Mouse (Mus musculus) MEL (cell line): Measurements from ENCODE around the gene Prpf4b. TPM values are rescaled to one million over a fixed set of nuclear protein-coding genes. Genes with fewer than 3 reads are reported as not detected.

Experiments
- DNase-seq: peaks from one replicate; pipeline ENCODE4 v3.0.0; 2011; ENCODE audit warnings: low read depth, low spot score
- H3K27ac ChIP-seq: 2 replicates; pipeline ENCODE4 v1.5.1; 2012; ENCODE audit warnings: low read depth, mild to moderate bottlenecking, control low read depth, low read length, moderate library complexity; ENCODE audit not compliant: control insufficient read depth
- H3K27me3 ChIP-seq, 2 experiments: fragments of 150-350 bp in 1 of 2; sonication (generic) in 1 of 2; 2 replicates each; pipeline ENCODE4 v1.6.1; 2012; ENCODE audit warnings: low read length in 2 of 2, mild to moderate bottlenecking in 2 of 2, improper control_type of control experiment in 1 of 2, moderate library complexity in 1 of 2; ENCODE audit not compliant: insufficient read depth in 2 of 2, control insufficient read depth in 1 of 2
- H3K36me3 ChIP-seq, 2 experiments: 2 replicates each; pipeline ENCODE4 v1.6.1; 2012 to 2014; ENCODE audit warnings: low read length in 2 of 2, improper control_type of control experiment in 1 of 2, inconsistent platforms in 1 of 2, mild to moderate bottlenecking in 1 of 2; ENCODE audit not compliant: insufficient read depth in 2 of 2, control insufficient read depth in 1 of 2
- H3K4me1 ChIP-seq, 2 experiments: fragments of 150-350 bp in 1 of 2; sonication (generic) in 1 of 2; 2 replicates each; pipeline ENCODE4 v1.6.1; 2012; ENCODE audit warnings: low read length in 2 of 2, improper control_type of control experiment in 1 of 2, mild to moderate bottlenecking in 1 of 2; ENCODE audit not compliant: insufficient read depth in 2 of 2, control insufficient read depth in 1 of 2
- H3K4me3 ChIP-seq, 2 experiments: fragments of 150-350 bp in 1 of 2; sonication (generic) in 1 of 2; 2 replicates each; pipeline ENCODE4 v1.5.1; 2012; ENCODE audit warnings: low read depth in 2 of 2, low read length in 2 of 2, mild to moderate bottlenecking in 2 of 2, moderate library complexity in 2 of 2, control low read depth in 1 of 2, improper control_type of control experiment in 1 of 2; ENCODE audit not compliant: control insufficient read depth in 1 of 2, insufficient read depth in 1 of 2
- H3K79me2 ChIP-seq: 2 replicates; pipeline ENCODE4 v1.6.1; 2012; ENCODE audit warnings: mild to moderate bottlenecking, low read length, moderate library complexity; ENCODE audit not compliant: control insufficient read depth, poor library complexity, insufficient read depth
- H3K9ac ChIP-seq: 2 replicates; pipeline ENCODE4 v1.6.1; 2012; ENCODE audit warnings: low read depth, mild to moderate bottlenecking, control low read depth, low read length, moderate library complexity; ENCODE audit not compliant: control insufficient read depth, poor library complexity, severe bottlenecking
- H3K9me3 ChIP-seq: fragments of 150-350 bp; sonication (generic); replicated peaks from 2 replicates; pipeline ENCODE4 v1.6.1; 2012; ENCODE audit warnings: mild to moderate bottlenecking, low read length, improper control_type of control experiment, moderate library complexity; ENCODE audit not compliant: insufficient read depth
- BHLHE40 ChIP-seq: IDR thresholded peaks from 2 replicates; pipeline ENCODE4 v1.6.1; 2012; ENCODE audit warnings: low read depth, mild to moderate bottlenecking, inconsistent platforms, low read length, improper control_type of control experiment, borderline replicate concordance
- E2F4 ChIP-seq: IDR thresholded peaks from 2 replicates; pipeline ENCODE4 v1.6.1; 2011; ENCODE audit warnings: low read depth, low read length, improper control_type of control experiment, borderline replicate concordance
- ELF1 ChIP-seq: IDR thresholded peaks from 2 replicates; pipeline ENCODE4 v1.6.1; 2014; ENCODE audit warnings: low read depth, mild to moderate bottlenecking, inconsistent platforms, low read length, improper control_type of control experiment, moderate library complexity
- MAFK ChIP-seq: IDR thresholded peaks from 2 replicates; pipeline ENCODE4 v1.6.1; 2011; ENCODE audit warnings: low read depth, mild to moderate bottlenecking, low read length, improper control_type of control experiment, borderline replicate concordance
- MAX ChIP-seq: IDR thresholded peaks from 2 replicates; pipeline ENCODE4 v1.6.1; 2011; ENCODE audit warnings: low read length, improper control_type of control experiment
- MXI1 ChIP-seq: IDR thresholded peaks from 2 replicates; pipeline ENCODE4 v1.6.1; 2011; ENCODE audit warnings: mild to moderate bottlenecking, low read depth, low read length, improper control_type of control experiment
- NELFE ChIP-seq: IDR thresholded peaks from 2 replicates; pipeline ENCODE4 v1.6.1; 2011; ENCODE audit warnings: low read depth, low read length, improper control_type of control experiment
- POLR2AphosphoS5 ChIP-seq: IDR thresholded peaks from 2 replicates; pipeline ENCODE4 v1.6.1; 2012; ENCODE audit warnings: low read depth, borderline replicate concordance, mild to moderate bottlenecking, inconsistent platforms, low read length, moderate library complexity, mixed read lengths
- USF1 ChIP-seq: IDR thresholded peaks from 2 replicates; pipeline ENCODE4 v1.6.1; 2014; ENCODE audit warnings: low read depth, mild to moderate bottlenecking, inconsistent platforms, low read length, improper control_type of control experiment, moderate library complexity
- USF2 ChIP-seq, 2 experiments: IDR thresholded peaks; 2 replicates each; pipeline ENCODE4 v1.6.1; 2011 to 2012; ENCODE audit warnings: improper control_type of control experiment in 2 of 2, low read length in 2 of 2, borderline replicate concordance in 1 of 2, inconsistent platforms in 1 of 2, low read depth in 1 of 2, mild to moderate bottlenecking in 1 of 2; ENCODE audit not compliant: insufficient read depth in 1 of 2
- ZKSCAN1 ChIP-seq: IDR thresholded peaks from 2 replicates; pipeline ENCODE4 v1.6.1; 2012; ENCODE audit warnings: low read depth, mild to moderate bottlenecking, inconsistent platforms, low read length, improper control_type of control experiment, moderate library complexity
- ZMIZ1 ChIP-seq: IDR thresholded peaks from 2 replicates; pipeline ENCODE4 v1.6.1; 2012; ENCODE audit warnings: low read depth, mild to moderate bottlenecking, inconsistent platforms, low read length, improper control_type of control experiment, moderate library complexity
- polyA plus RNA-seq, 2 experiments: library from polyadenylated mRNA; stranded (reverse) in 1 of 2; unstranded in 1 of 2; fragments of >175 nt in 1 of 2; fragments of >200 nt in 1 of 2; gene quantifications; 2 replicates each; pipeline versions ENCODE4 v1.2.1 to v1.2.4; 2012; ENCODE audit warnings: low replicate concordance in 2 of 2, low read depth in 1 of 2; ENCODE audit not compliant: insufficient read length in 2 of 2, insufficient read depth in 1 of 2, missing spikeins in 1 of 2
- total RNA-seq: library from RNA; depleted of rRNA; stranded (reverse); fragments of 300-350 nt; gene quantifications from 2 replicates; pipeline ENCODE4 v1.2.3, GENCODE M21; 2012

Prpf4b gene
- total and polyA plus RNA-seq, 3 experiments = 74.9 to 88.6 TPM; not detected in 1

GRCm38 (mm10) chr13:34914614-34915013 is 39.5 kb downstream of the Prpf4b start:
- Histone ChIP-seq H3K9me3 (no peaks in the 10 kb centered on the region), H3K4me3 (no peak overlapping the region), H3K27me3 (peaks cover 1 to 4% of the 10 kb centered on the region in 2 experiments; a peak in 2 of 4 replicates), H3K36me3 (no peaks in the 10 kb centered on the region), H3K4me1 (no peaks in the 10 kb centered on the region)
- peak; percentile 19 for DNase-seq
- TF ChIP-seq ELF1 = no peak
- TF ChIP-seq USF1 = no peak
- TF ChIP-seq MXI1 = no peak
- no peak for TF ChIP-seq ZMIZ1
- TF ChIP-seq E2F4 = no peak
- no peak for TF ChIP-seq USF2 (IDR thresholded peaks at IDR 0.05; ENCODE audit: borderline replicate concordance in 1 of 2, insufficient read depth in 1 of 2, low read depth in 1 of 2, low read length in 2 of 2)
- TF ChIP-seq MAFK = no peak
- TF ChIP-seq, all 39 proteins: peak for 0
- Histone ChIP-seq H3K9ac (no peak overlapping the region), H3K27ac (no peak overlapping the region), H3K79me2 (no peaks in the 10 kb centered on the region)

DNA sequence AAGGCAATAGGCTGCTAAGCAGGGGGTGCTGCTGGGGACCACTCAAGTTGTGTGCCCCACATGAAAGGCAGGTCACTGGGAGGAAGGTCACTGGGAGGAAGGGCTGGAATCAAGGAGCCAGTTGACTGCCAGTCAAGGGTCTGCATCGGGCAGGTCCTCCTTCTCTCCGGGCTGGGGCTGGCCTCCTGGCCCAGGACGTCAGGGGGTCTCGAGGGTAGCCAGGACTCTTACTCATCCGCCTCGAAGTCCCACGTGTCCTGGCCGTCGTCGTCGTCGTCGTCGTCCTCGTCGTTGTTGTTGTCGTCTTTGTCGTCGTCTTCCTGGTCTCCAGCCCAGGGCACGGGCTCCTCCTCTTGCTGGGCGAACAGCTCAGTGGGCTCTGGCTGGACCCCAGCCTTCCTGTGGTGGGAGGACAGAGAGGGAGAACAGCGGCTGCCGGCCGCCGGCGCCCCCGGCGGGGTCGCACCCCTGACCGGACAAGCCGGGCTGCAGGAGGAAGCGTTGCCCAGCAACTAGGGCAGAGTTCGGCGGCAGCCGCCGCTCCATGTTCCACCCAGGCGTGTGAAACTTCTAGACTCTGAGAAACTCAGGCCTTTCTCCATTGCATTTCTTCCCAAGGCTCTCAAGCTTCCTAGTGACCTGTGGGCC is 41.5 kb downstream of the Prpf4b start:
- DNase-seq = no peak
- no peak overlapping the region for H3K4me3 ChIP-seq
- H3K27ac ChIP-seq = no peak overlapping the region
- no peaks in the 10 kb centered on the region for H3K9me3 ChIP-seq
- no peak overlapping the region for H3K9ac ChIP-seq
- H3K79me2 ChIP-seq = no peaks in the 10 kb centered on the region
- TF ChIP-seq ZKSCAN1 = no peak
- no peaks in the 10 kb centered on the region for H3K36me3 ChIP-seq
- no peaks in the 10 kb centered on the region for H3K4me1 ChIP-seq
- H3K27me3 ChIP-seq = peaks cover 1 to 4% of the 10 kb centered on the region in 2 experiments; a peak in 2 of 4 replicates

DNA sequence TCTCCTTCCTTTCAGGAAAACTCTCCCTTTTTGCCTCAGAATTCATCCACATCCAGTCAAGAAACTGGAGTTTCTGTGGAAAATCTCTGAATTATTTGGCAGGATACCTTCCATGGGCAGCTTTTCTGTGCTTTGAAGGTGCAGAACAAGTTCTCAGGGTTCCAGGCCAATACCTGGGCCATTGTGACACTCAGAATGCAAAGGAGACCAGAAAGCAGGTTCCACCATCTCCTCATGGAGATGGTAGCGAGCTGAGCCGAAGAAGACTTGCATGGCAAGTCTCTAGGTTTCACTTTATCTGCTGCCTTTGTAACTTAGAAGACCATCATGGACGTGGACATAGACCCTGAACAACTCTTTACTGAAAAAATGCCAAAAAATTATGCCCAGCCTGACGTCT is 49.1 kb downstream of the Prpf4b start, which contains the start of the genes Fam217a and 4933417A18Rik:
TSS of gene Fam217a (minus strand) at position 101 of the 400 bp plus-strand sequence.
TSS of gene 4933417A18Rik (plus strand) at position 200 of the 400 bp plus-strand sequence.
- H3K9me3 ChIP-seq = no peaks in the 10 kb centered on the region
- H3K79me2 ChIP-seq = no peaks in the 10 kb centered on the region
- TF ChIP-seq MAFK (no peak), POLR2AphosphoS5 (no peak), ZMIZ1 (no peak), MAX (no peak), NELFE (no peak), BHLHE40 (no peak)
- no peaks in the 10 kb centered on the region for H3K36me3 ChIP-seq
- no peak within 1 kb of the TSS for H3K9ac ChIP-seq
- no peak within 1 kb of the TSS for H3K4me3 ChIP-seq
- no peak for DNase-seq
- H3K27ac ChIP-seq = no peak within 1 kb of the TSS
- H3K27me3 ChIP-seq = peaks cover 0 to 4% of the 10 kb centered on the region in 2 experiments
- H3K4me1 ChIP-seq = no peaks in the 10 kb centered on the region
